Mouse (Mus musculus) 3134 (cell line): ENCODE measurements around the gene Bag5.
"Not testable (repeated sequence)": the region's sequence is repeated elsewhere in the genome, so short reads cannot be mapped to it uniquely, and the experiment has no call there.

ENCODE experiments used
- DNase-seq: peaks from one replicate; pipeline ENCODE4 v3.0.0-alpha.2; 2011; ENCODE audit warnings: low spot score; ENCODE audit not compliant: insufficient read length; ENCODE audit errors: extremely low read depth

The Bag5 gene

GRCm38 (mm10) chr12:111677882-111678669, 35.0 kb downstream of the Bag5 start, which contains the start of gene Trmt61a:
Gene Trmt61a (plus strand): TSS chr12:111678105.
- DNase-seq = peak; percentile 86

- no peak for DNase-seq
Observed at GRCm38 (mm10) chr12:111677421-111677820, 35.6 kb downstream of the Bag5 start.

- no peak for DNase-seq
Observed at GRCm38 (mm10) chr12:111675797-111676580, 37.1 kb downstream of the Bag5 start.

GRCm38 (mm10) chr12:111674850-111675486, 38.1 kb downstream of the Bag5 start:
- DNase-seq = no peak

GRCm38 (mm10) chr12:111672581-111672980, 40.5 kb downstream of the Bag5 start:
- DNase-seq = no peak

GRCm38 (mm10) chr12:111672176-111672575, 40.9 kb downstream of the Bag5 start, which contains the start of gene Ckb:
Gene Ckb (minus strand): TSS chr12:111672338.
- no peak for DNase-seq

- no peak for DNase-seq
Observed at GRCm38 (mm10) chr12:111671431-111671902, 41.6 kb downstream of the Bag5 start.

GRCm38 (mm10) chr12:111670976-111671375, 42.1 kb downstream of the Bag5 start:
- DNase-seq = no peak

GRCm38 (mm10) chr12:111670371-111670971, 42.6 kb downstream of the Bag5 start:
- DNase-seq = no peak

GRCm38 (mm10) chr12:111669961-111670360, 43.1 kb downstream of the Bag5 start:
- DNase-seq = no peak

- DNase-seq = no peak
Observed at GRCm38 (mm10) chr12:111669000-111669788, 43.9 kb downstream of the Bag5 start.

GRCm38 (mm10) chr12:111668457-111668912, 44.6 kb downstream of the Bag5 start:
- DNase-seq = peak; percentile 70

- no peak for DNase-seq
Observed at GRCm38 (mm10) chr12:111667421-111667820, 45.6 kb downstream of the Bag5 start.

- no peak for DNase-seq
Observed at GRCm38 (mm10) chr12:111666380-111666779, 46.7 kb downstream of the Bag5 start.

GRCm38 (mm10) chr12:111665041-111665880, 47.8 kb downstream of the Bag5 start:
- no peak for DNase-seq

GRCm38 (mm10) chr12:111664144-111664634, 48.9 kb downstream of the Bag5 start:
- no peak for DNase-seq

- DNase-seq = no peak
Observed at GRCm38 (mm10) chr12:111663228-111664143, 49.6 kb downstream of the Bag5 start.

GRCm38 (mm10) chr12:111661554-111661953, 51.5 kb downstream of the Bag5 start:
- DNase-seq = not testable (repeated sequence)
